Mouse (Mus musculus) midbrain, postnatal 0 days (tissue): ENCODE measurements around the gene Uqcr10. TPM values are rescaled to one million over a fixed set of nuclear protein-coding genes. Genes with fewer than 3 reads are reported as not detected.

Source experiments
- ATAC-seq: fragments of 200-750 bp; cut with Nextera tagmentation; 2 replicates; pipeline ENCODE4 v1.8.0; 2017; ENCODE audit warnings: moderate number of reproducible peaks, mild to moderate bottlenecking, moderate TSS enrichment, moderate library complexity; ENCODE audit not compliant: low FRiP score
- DNase-seq: peaks from one replicate; pipeline ENCODE4 v3.0.0-alpha.2; 2015; ENCODE audit warnings: low spot score
- H3K27ac ChIP-seq: fragments of 300-500 bp; sonication (generic); 2 replicates; pipeline ENCODE4 v1.5.1; 2014; ENCODE audit warnings: low read depth, mild to moderate bottlenecking, low read length, mixed read lengths
- H3K27me3 ChIP-seq: fragments of 300-500 bp; sonication (generic); 2 replicates; pipeline ENCODE4 v1.6.1; 2014; ENCODE audit warnings: low read length, control low read depth, mixed read lengths; ENCODE audit not compliant: insufficient read depth
- H3K36me3 ChIP-seq: fragments of 300-500 bp; sonication (generic); 2 replicates; pipeline ENCODE4 v1.6.1; 2014; ENCODE audit warnings: low read length, control low read depth, mixed read lengths; ENCODE audit not compliant: insufficient read depth
- H3K4me1 ChIP-seq: fragments of 300-500 bp; sonication (generic); 2 replicates; pipeline ENCODE4 v1.6.1; 2014; ENCODE audit warnings: mild to moderate bottlenecking, control low read depth, antibody characterized with exemption, low read length, mixed read lengths; ENCODE audit not compliant: insufficient read depth
- H3K4me2 ChIP-seq: fragments of 300-500 bp; sonication (generic); 2 replicates; pipeline ENCODE4 v1.6.1; 2014; ENCODE audit warnings: low read depth, mild to moderate bottlenecking, low read length, mixed read lengths; ENCODE audit not compliant: poor library complexity, severe bottlenecking
- H3K4me3 ChIP-seq: fragments of 300-500 bp; sonication (generic); 2 replicates; pipeline ENCODE4 v1.5.1; 2014; ENCODE audit warnings: low read depth, mild to moderate bottlenecking, low read length, moderate library complexity
- H3K9ac ChIP-seq: fragments of 300-500 bp; sonication (generic); replicated peaks from 2 replicates; pipeline ENCODE4 v1.6.1; 2014; ENCODE audit warnings: mild to moderate bottlenecking, low read length, moderate library complexity, mixed read lengths; ENCODE audit not compliant: poor library complexity, severe bottlenecking
- H3K9me3 ChIP-seq: fragments of 300-500 bp; sonication (generic); 2 replicates; pipeline ENCODE4 v1.6.1; 2016; ENCODE audit warnings: low read length, control low read depth
- CTCF ChIP-seq: IDR thresholded peaks from 2 replicates; pipeline ENCODE4 v1.5.1; 2016; ENCODE audit warnings: antibody characterized with exemption, mild to moderate bottlenecking
- WGBS: fragments of 180-500 bp; shearing (Covaris S2); extraction: QIAGEN DNeasy Blood & Tissue Kit; methylation state at CpG from one replicate; pipeline ENCODE4 v1.1.7; 2014; 5-methylcytosine and 5-hydroxymethylcytosine counted together
- polyA plus RNA-seq: library from polyadenylated mRNA; unstranded; fragments of >200 nt; fragmentation: Nextera tagmentation; extraction: Ambion mirVana; gene quantifications from 2 replicates; pipeline ENCODE4 v1.2.1, GENCODE M21; 2015
- total RNA-seq: library from RNA; depleted of rRNA; stranded (reverse); fragments of >200 nt; gene quantifications from 2 replicates; pipeline ENCODE4 v1.2.3, GENCODE M21; 2014; rRNA removed

Uqcr10 gene
- total and polyA plus RNA-seq, 2 experiments from 2014 or later, result 403 to 788 TPM

DNA sequence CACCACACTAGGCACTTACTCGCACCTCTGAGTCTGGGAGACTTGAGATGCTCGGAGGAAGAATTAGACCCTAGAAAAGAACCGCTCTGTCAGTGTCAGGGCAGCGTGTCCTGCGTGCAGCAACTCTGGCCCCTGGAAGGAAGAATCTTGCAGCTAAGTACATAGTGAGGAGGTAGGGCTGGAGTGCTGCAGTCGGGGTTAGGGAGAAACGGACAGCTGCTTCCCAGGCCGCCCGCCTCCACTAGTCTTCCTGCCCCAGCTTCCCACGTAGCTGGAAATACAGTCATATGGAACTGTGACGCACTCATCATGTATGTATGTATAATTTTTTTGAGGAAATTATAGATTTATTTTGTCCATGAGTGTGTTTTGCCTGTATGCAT, 41.7 kb downstream of the Uqcr10 start:
- TF ChIP-seq CTCF, result no peak

DNA sequence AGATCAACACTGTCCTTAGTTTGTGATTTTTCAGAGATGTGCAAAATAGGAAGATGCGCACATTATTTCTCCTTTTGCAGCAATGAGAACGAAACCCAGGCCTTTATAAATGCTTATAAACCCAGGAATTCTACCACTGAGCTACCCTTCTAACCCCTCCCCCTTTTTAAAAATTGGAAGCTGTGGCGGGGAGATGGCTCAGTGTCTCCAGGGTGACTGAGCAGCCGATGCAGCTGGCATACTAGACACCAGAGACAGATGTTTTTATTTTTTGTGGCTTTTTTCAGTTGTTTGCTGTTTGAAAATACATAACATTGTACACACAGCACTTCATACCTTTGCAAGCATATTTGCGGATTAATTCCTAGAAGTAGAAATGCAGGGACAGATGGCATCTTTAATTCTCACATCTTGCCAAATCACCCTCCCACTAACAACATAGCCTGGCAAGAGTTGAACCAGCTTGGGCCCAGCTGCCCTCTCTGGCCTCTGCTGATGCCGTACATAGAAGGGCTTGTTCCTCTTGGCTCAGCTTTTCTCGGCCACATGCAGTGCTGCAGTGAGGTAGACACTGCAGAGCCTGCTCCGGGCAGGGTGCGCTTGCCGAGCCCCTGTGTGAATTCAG, 42.2 kb downstream of the Uqcr10 start:
- ATAC-seq (no peak), DNase-seq (peak; percentile 79)
- Histone ChIP-seq H3K4me3 (no peak overlapping the region), H3K4me1 (no peaks in the 10 kb centered on the region), H3K27ac (no peak overlapping the region), H3K4me2 (no peak overlapping the region), H3K36me3 (peaks cover 36% of the 10 kb centered on the region), H3K9me3 (no peaks in the 10 kb centered on the region), H3K9ac (no peak overlapping the region), H3K27me3 (no peaks in the 10 kb centered on the region)
- no peak for TF ChIP-seq CTCF
- 76% methylated on average over 10 of the region's 10 CpGs for WGBS

More for the DNA sequence above, 41.7 kb downstream of the Uqcr10 start:
- 92% methylated on average over 11 of the region's 11 CpGs for WGBS
- no peak overlapping the region for H3K4me2 ChIP-seq
- no peak for DNase-seq
- no peaks in the 10 kb centered on the region for H3K9me3 ChIP-seq
- H3K4me1 ChIP-seq, result no peaks in the 10 kb centered on the region
- H3K27ac ChIP-seq, result no peak overlapping the region; the same call in 1 of the 2 replicates
- H3K9ac ChIP-seq, result no peak overlapping the region
- H3K4me3 ChIP-seq, result no peak overlapping the region
- H3K36me3 ChIP-seq, result peaks cover 36% of the 10 kb centered on the region
- H3K27me3 ChIP-seq, result no peaks in the 10 kb centered on the region
- no peak for ATAC-seq

DNA sequence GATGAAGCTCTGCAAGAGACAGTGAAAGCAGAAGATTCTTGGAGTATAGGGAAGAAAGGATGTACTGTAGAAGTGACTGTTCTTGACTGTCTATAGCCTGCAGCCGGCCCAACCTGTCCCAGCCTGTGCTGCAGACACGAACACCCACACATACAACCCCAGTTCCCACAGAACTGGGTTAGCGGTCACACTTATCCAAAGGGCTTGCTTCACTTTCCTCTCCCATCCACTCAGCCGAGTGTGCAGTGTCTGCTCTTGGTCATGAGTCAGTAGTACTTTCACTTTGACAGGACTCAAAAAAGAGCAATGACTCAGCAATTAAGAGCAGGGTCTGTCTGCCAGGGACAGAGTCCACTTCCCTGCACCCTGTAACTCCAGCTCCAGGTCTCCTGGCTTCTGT, 42.8 kb downstream of the Uqcr10 start:
- no peaks in the 10 kb centered on the region for H3K27me3 ChIP-seq
- H3K36me3 ChIP-seq, result peaks cover 36% of the 10 kb centered on the region
- no peak overlapping the region for H3K4me3 ChIP-seq
- no peak overlapping the region for H3K27ac ChIP-seq
- no peak overlapping the region for H3K9ac ChIP-seq
- DNase-seq (no peak), ATAC-seq (no peak)
- WGBS, result 86% methylated on average over 4 of the region's 4 CpGs
- H3K4me2 ChIP-seq, result no peak overlapping the region
- H3K9me3 ChIP-seq, result no peaks in the 10 kb centered on the region
- no peaks in the 10 kb centered on the region for H3K4me1 ChIP-seq
- TF ChIP-seq CTCF, result no peak

DNA sequence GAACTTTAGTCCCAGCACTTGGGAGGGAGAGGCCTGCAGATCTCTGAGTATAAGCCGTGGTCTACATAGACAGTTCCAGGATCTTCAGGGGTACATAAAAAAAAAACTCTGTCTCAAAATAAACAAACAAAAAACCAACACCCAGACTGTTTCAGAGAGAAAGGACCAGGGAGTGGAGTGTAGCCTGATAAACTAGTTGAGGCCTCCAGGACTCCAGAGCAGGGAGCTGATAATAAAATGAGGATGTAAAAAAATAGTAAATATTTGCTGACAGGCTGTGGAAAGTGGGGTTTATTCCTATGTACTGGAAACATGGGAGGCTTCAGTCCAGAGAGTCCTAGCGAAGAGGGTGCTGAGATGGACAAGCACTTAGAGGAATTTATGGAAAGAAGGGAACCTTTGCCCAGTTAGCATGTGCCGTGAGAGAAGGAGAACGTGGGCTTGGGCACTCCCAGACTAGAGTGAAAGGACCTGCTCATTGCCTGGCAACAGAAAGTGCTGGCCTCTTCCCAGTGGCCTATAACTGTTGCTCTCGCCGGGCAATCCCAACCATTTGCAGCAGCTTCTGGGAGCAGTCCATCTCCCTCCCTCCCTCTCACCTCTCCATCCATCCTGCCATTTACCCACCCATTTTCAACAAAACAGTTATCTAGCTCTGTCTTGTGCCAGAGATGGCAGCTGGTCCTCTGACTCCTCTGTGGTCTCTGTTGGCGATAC, 43.7 kb downstream of the Uqcr10 start:
- WGBS, result 82% methylated on average over 7 of the region's 7 CpGs
- no peak for TF ChIP-seq CTCF
- Histone ChIP-seq H3K36me3 (peaks cover 37% of the 10 kb centered on the region), H3K4me3 (no peak overlapping the region), H3K9me3 (no peaks in the 10 kb centered on the region), H3K4me1 (no peaks in the 10 kb centered on the region), H3K9ac (no peak overlapping the region), H3K27ac (no peak overlapping the region), H3K27me3 (no peaks in the 10 kb centered on the region), H3K4me2 (no peak overlapping the region)
- DNase-seq, result peak; percentile 61
- ATAC-seq, result no peak

DNA sequence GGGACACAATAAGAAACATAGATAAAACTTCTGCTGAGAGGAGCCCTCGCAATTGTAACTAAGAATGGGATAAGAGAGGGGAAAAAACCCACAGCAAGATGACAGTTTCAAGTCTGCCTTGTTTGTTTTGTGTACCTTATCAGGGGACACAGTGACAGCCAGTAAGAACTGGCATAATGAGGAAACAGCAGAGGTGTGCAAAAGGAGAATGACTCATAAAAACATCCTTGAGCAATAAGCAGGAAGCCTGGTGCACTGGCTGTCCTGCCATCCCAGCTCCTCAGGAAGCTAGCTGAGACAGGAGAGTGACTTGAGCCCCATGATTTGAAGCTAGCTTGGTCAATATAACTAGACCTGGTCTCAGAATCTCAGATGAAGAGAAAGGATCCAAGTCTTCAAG, 44.3 kb downstream of the Uqcr10 start:
- H3K9ac ChIP-seq, result no peak overlapping the region
- no peak overlapping the region for H3K4me3 ChIP-seq
- H3K4me1 ChIP-seq, result no peaks in the 10 kb centered on the region
- TF ChIP-seq CTCF, result no peak
- no peak for DNase-seq
- no peaks in the 10 kb centered on the region for H3K27me3 ChIP-seq
- H3K36me3 ChIP-seq, result peaks cover 42% of the 10 kb centered on the region
- no peaks in the 10 kb centered on the region for H3K9me3 ChIP-seq
- H3K27ac ChIP-seq, result no peak overlapping the region
- 90% methylated on average over 1 of the region's 1 CpGs for WGBS
- no peak overlapping the region for H3K4me2 ChIP-seq
- ATAC-seq, result no peak

Other genes with a start within 250 kb of the Uqcr10 start
- gene Mtmr3, start 109.5 kb downstream of the Uqcr10 start, total RNA-seq, result 93.5 and 99.1 TPM in 2 replicates
- 25.8 and 28.5 TPM in 2 replicates for gene Mtmr3, start 109.5 kb downstream of the Uqcr10 start, polyA plus RNA-seq
- not detected in 2 replicates for gene Gm11032, start 84.3 kb downstream of the Uqcr10 start, total RNA-seq
- not detected in 2 replicates for gene Gm11032, start 84.3 kb downstream of the Uqcr10 start, polyA plus RNA-seq
- 15.5 and 15.8 TPM in 2 replicates for gene Ascc2, start 66.6 kb downstream of the Uqcr10 start, total RNA-seq
- 14.8 and 15.6 TPM in 2 replicates for gene Ascc2, start 66.6 kb downstream of the Uqcr10 start, polyA plus RNA-seq
- gene Zmat5, start 336 bp upstream of the Uqcr10 start, total RNA-seq, result 25.9 and 28.2 TPM in 2 replicates
- gene Zmat5, start 336 bp upstream of the Uqcr10 start, polyA plus RNA-seq, result 43.5 and 51.7 TPM in 2 replicates
- gene Cabp7, start 42.4 kb upstream of the Uqcr10 start, total RNA-seq, result 13.1 and 15.7 TPM in 2 replicates
- gene Cabp7, start 42.4 kb upstream of the Uqcr10 start, polyA plus RNA-seq, result 1.8 and 2.1 TPM in 2 replicates
- 103 and 107 TPM in 2 replicates for gene Nf2, start 145.2 kb upstream of the Uqcr10 start, total RNA-seq
- gene Nf2, start 145.2 kb upstream of the Uqcr10 start, polyA plus RNA-seq, result 48.4 and 51.5 TPM in 2 replicates
- 133 and 170 TPM in 2 replicates for gene Nipsnap1, start 169.6 kb upstream of the Uqcr10 start, total RNA-seq
- gene Nipsnap1, start 169.6 kb upstream of the Uqcr10 start, polyA plus RNA-seq, result 130 and 133 TPM in 2 replicates
- gene Thoc5, start 191.0 kb upstream of the Uqcr10 start, total RNA-seq, result 44.9 and 48.4 TPM in 2 replicates
- 44.6 and 45.2 TPM in 2 replicates for gene Thoc5, start 191.0 kb upstream of the Uqcr10 start, polyA plus RNA-seq
- gene Nefh, start 243.7 kb upstream of the Uqcr10 start, total RNA-seq, result 13.0 and 15.7 TPM in 2 replicates
- gene Nefh, start 243.7 kb upstream of the Uqcr10 start, polyA plus RNA-seq, result 7.7 and 8.3 TPM in 2 replicates